Mouse (Mus musculus) limb, embryonic 10.5 days (tissue): Measurements from ENCODE around the gene Prkca. TPM values are rescaled to one million over a fixed set of nuclear protein-coding genes. Genes with fewer than 3 reads are reported as not detected.
A peak's percentile ranks its signal among the peaks of the same experiment; 100 is the strongest.

Experiments used
- DNase-seq: peaks from one replicate; pipeline ENCODE4 v3.0.0-alpha.2; 2017; ENCODE audit warnings: low spot score
- H3K27ac ChIP-seq: fragments of 300-500 bp; sonication (generic); 2 replicates; pipeline ENCODE4 v1.5.1; 2016; ENCODE audit warnings: mild to moderate bottlenecking
- H3K27me3 ChIP-seq: fragments of 300-500 bp; sonication (generic); 2 replicates; pipeline ENCODE4 v1.6.1; 2016; ENCODE audit warnings: low read depth, mild to moderate bottlenecking; ENCODE audit not compliant: poor library complexity, severe bottlenecking
- H3K36me3 ChIP-seq: fragments of 300-500 bp; sonication (generic); 2 replicates; pipeline ENCODE4 v1.6.1; 2016; ENCODE audit warnings: mild to moderate bottlenecking, moderate library complexity
- H3K4me1 ChIP-seq: fragments of 300-500 bp; sonication (generic); 2 replicates; pipeline ENCODE4 v1.6.1; 2016
- H3K4me3 ChIP-seq: fragments of 300-500 bp; sonication (generic); 2 replicates; pipeline ENCODE4 v1.5.1; 2016; ENCODE audit warnings: mild to moderate bottlenecking, moderate library complexity
- H3K9me3 ChIP-seq: fragments of 300-500 bp; sonication (generic); replicated peaks from 2 replicates; pipeline ENCODE4 v1.6.1; 2016; ENCODE audit warnings: mild to moderate bottlenecking
- whole genome bisulfite sequencing: fragments of 180-500 bp; shearing (Covaris S2); methylation state at CpG from one replicate; pipeline ENCODE4 v1.1.7; 2016; 5-methylcytosine and 5-hydroxymethylcytosine counted together
- polyA plus RNA-seq: library from polyadenylated mRNA; unstranded; fragments of >200 nt; fragmentation: Nextera tagmentation; extraction: Ambion mirVana; gene quantifications from 2 replicates; pipeline ENCODE4 v1.2.1, GENCODE M21; 2016

Gene Prkca
- 2.5 and 3.7 TPM in 2 replicates for polyA plus RNA-seq

DNA sequence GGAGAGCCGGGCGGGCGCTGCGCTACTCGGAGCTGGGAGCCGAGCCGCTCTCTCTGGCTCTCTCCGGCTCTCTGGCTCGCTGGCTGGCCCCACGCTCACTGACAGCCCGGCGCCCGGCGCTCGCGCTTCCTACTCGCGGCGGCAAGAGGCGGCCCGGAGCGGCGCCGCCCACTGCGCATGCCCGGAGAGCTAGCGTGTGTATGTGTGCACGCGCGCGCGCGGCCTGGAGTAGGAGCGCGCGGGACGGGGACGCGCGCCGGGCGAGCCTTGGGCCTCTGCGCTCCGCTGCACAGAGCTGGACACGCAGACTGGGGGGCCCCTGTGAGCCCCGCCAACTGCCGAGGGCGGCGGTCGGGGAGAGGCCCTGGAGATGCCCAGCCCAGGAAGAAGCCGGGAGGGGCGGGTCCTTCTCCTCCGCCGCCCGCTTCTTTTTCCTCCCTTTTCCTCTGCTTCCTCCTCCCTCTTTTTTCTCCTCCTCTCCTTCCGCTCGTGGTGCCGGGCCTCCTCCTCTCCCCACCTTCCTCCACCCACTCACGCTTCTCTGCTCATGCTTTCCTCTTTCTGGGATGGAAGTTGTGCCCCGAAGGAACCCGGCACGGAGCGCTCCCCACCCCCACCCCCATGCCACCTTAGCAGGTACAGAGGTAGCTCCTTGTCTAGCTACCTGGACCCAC is at the start of gene Prkca:
Gene Prkca, minus strand, starts transcription at position 140 of the 674 bp plus-strand sequence.
- peaks cover 20% of the 10 kb centered on the region for H3K4me1 ChIP-seq
- no peaks in the 10 kb centered on the region for H3K36me3 ChIP-seq
- peak within 1 kb of the TSS; percentile 93 for H3K27ac ChIP-seq
- H3K4me3 ChIP-seq = peak within 1 kb of the TSS; percentile 83
- no peaks in the 10 kb centered on the region for H3K9me3 ChIP-seq
- peak; percentile 95 for DNase-seq
- peaks cover 53% of the 10 kb centered on the region for H3K27me3 ChIP-seq
- under 1% methylated on average over 62 of the region's 63 CpGs for WGBS

DNA sequence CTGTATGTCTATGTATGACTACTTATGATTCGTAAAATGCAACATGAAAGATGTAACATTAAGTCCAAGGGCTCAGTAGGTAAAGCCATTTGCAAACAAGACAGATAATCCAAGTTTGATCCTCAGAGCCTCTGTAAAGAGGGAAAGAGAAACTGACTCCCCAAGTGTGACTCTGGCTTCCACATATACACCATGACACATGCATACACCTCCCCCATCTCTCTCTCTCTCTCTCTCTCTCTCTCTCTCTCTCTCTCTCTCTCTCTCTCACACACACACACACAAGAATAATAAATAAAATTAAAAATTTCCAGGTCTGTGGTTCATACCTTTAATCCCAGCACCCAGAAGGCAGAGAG is 41.9 kb upstream of the Prkca start:
- H3K27ac ChIP-seq = no peak overlapping the region
- H3K4me3 ChIP-seq = no peak overlapping the region
- no peaks in the 10 kb centered on the region for H3K36me3 ChIP-seq
- H3K4me1 ChIP-seq = no peaks in the 10 kb centered on the region
- WGBS = 93% methylated on average over 1 of the region's 1 CpGs
- no peaks in the 10 kb centered on the region for H3K9me3 ChIP-seq
- no peak for DNase-seq
- H3K27me3 ChIP-seq = no peaks in the 10 kb centered on the region

- Histone ChIP-seq H3K27me3 (no peaks in the 10 kb centered on the region), H3K4me1 (no peaks in the 10 kb centered on the region), H3K9me3 (no peaks in the 10 kb centered on the region), H3K4me3 (no peak overlapping the region), H3K27ac (no peak overlapping the region), H3K36me3 (no peaks in the 10 kb centered on the region)
- DNase-seq = no peak
- 81% methylated on average over 4 of the region's 4 CpGs for WGBS
These were observed 41.4 kb upstream of the Prkca start for GRCm38 (mm10) chr11:108384920-108385665.

DNA sequence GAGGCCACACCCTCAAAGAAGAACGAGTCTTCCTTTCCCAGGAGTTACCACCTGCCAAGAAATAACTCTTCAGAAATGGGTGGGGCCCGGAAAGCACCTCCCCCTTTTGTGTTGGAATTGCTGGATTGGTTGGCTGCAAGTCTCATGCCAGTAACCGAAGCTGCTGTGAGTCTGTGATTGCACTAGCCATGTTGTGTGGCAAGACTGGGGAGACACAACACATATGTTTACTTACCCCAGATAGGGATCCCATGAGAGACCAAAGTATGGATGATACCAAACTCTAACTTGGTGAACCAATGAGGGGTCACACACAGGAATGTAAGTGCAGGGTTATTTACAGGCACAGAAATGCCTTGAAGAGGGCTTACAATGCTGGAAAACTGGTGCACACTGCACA is 38.9 kb upstream of the Prkca start:
- H3K36me3 ChIP-seq = no peaks in the 10 kb centered on the region
- 78% methylated on average over 3 of the region's 3 CpGs for WGBS
- no peak for DNase-seq
- H3K4me1 ChIP-seq = no peaks in the 10 kb centered on the region
- H3K27ac ChIP-seq = no peak overlapping the region
- H3K4me3 ChIP-seq = no peak overlapping the region
- no peaks in the 10 kb centered on the region for H3K27me3 ChIP-seq
- no peaks in the 10 kb centered on the region for H3K9me3 ChIP-seq

DNA sequence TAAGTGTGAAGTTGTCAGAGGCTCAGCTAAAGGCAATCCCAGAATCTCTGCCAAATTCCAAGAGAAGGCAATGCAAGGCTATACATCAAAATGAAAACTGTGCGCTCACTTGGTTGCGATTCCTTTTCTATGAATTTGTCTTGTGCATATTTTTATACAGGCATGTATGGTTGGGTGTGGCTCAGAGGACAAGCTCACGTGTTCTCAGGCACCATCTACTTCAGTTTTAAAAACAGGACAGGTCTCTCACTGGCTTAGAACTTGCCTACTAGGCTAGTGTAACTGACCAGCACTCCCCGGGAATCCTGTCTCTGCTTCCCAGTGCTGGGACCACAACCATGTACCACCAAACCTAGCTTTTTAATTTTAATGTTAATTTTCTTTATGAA is 34.6 kb upstream of the Prkca start:
- no peak for DNase-seq
- no peak overlapping the region for H3K4me3 ChIP-seq
- H3K27me3 ChIP-seq = no peaks in the 10 kb centered on the region
- no peaks in the 10 kb centered on the region for H3K36me3 ChIP-seq
- no peaks in the 10 kb centered on the region for H3K9me3 ChIP-seq
- H3K4me1 ChIP-seq = no peaks in the 10 kb centered on the region
- no peak overlapping the region for H3K27ac ChIP-seq
- WGBS = 83% methylated on average over 4 of the region's 4 CpGs

DNA sequence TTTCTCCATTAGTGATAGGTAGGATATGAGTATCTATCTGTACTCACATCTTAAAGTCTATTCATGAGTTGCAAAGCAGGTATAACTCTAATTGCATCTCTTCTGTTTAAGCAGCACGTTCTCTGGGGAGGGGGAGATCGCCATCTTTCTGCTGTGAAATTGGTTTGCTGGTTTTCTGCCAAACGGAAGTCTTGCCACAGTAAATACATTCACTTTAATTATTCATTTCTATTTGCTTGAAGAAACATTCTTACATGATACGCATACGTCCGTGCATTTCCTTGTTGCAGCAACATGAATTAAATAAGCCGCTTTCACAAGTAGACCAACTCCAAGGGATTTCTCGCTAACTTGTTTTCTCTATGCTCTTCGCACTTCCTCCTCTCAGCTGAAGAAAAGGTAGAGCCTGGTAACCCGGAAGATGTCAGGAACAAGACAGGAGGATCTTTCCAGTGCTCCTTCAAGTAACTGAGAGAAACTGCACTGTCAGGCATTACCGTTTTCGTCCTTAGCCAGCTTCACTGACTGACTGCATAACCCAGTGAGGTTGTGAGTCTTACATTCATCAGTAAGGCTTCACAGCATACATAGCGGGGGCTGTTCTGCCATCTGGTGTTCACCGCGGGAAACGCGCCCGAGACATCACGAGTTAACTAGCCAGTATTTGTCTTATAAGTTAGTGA is 34.1 kb upstream of the Prkca start:
- Histone ChIP-seq H3K27ac (no peak overlapping the region), H3K4me3 (no peak overlapping the region), H3K4me1 (no peaks in the 10 kb centered on the region), H3K9me3 (no peaks in the 10 kb centered on the region), H3K27me3 (no peaks in the 10 kb centered on the region), H3K36me3 (no peaks in the 10 kb centered on the region)
- DNase-seq = peak; percentile 87
- WGBS = 47% methylated on average over 19 of the region's 19 CpGs

- H3K27me3 ChIP-seq = no peaks in the 10 kb centered on the region
These were observed 33.1 kb upstream of the Prkca start for GRCm38 (mm10) chr11:108376815-108377214.

DNA sequence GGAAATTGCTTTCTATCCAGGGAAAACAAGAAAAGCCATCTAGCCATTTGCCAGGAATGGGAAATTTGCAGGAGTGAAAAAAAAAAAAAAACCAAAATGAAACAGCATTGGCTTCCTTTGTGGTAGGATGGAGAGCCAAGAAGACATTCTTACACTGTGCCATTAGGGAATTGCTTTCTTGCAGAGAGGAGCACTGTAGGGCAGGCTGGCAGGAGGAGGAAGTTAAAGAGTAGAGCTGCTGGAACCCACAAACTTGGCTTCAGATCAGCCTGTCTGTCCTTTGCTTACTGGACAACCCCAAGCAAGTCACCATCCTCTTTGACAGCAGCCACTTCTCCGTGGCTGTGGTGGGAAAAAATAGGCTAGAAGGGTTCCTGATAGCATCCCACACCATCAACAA is 23.3 kb upstream of the Prkca start:
- H3K27ac ChIP-seq = no peak overlapping the region
- no peaks in the 10 kb centered on the region for H3K4me1 ChIP-seq
- H3K4me3 ChIP-seq = no peak overlapping the region
- H3K27me3 ChIP-seq = no peaks in the 10 kb centered on the region
- DNase-seq = no peak
- no peaks in the 10 kb centered on the region for H3K9me3 ChIP-seq
- WGBS = 75% methylated on average over 1 of the region's 1 CpGs
- H3K36me3 ChIP-seq = no peaks in the 10 kb centered on the region

More at GRCm38 (mm10) chr11:108376815-108377214, 33.1 kb upstream of the Prkca start:
- Histone ChIP-seq H3K9me3 (no peaks in the 10 kb centered on the region), H3K4me3 (no peak overlapping the region), H3K36me3 (no peaks in the 10 kb centered on the region), H3K4me1 (no peaks in the 10 kb centered on the region), H3K27ac (no peak overlapping the region)
- WGBS = 91% methylated on average over 7 of the region's 7 CpGs
- DNase-seq = no peak

- no peak for DNase-seq
- Histone ChIP-seq H3K4me3 (no peak overlapping the region), H3K36me3 (no peaks in the 10 kb centered on the region), H3K27me3 (no peaks in the 10 kb centered on the region), H3K4me1 (no peaks in the 10 kb centered on the region), H3K27ac (no peak overlapping the region), H3K9me3 (no peaks in the 10 kb centered on the region)
- WGBS = 75% methylated on average over 7 of the region's 7 CpGs
These were observed 21.9 kb upstream of the Prkca start for GRCm38 (mm10) chr11:108365600-108365999.

- Histone ChIP-seq H3K27me3 (no peaks in the 10 kb centered on the region), H3K4me3 (no peak overlapping the region), H3K9me3 (no peaks in the 10 kb centered on the region), H3K36me3 (no peaks in the 10 kb centered on the region), H3K4me1 (0 out of 2 replicates have a peak, but pooled peaks cover 4% of the 10 kb centered on the region), H3K27ac (no peak overlapping the region)
- WGBS = 69% methylated on average over 7 of the region's 7 CpGs
- DNase-seq = no peak
These were observed 21.3 kb upstream of the Prkca start for GRCm38 (mm10) chr11:108364945-108365589.

DNA sequence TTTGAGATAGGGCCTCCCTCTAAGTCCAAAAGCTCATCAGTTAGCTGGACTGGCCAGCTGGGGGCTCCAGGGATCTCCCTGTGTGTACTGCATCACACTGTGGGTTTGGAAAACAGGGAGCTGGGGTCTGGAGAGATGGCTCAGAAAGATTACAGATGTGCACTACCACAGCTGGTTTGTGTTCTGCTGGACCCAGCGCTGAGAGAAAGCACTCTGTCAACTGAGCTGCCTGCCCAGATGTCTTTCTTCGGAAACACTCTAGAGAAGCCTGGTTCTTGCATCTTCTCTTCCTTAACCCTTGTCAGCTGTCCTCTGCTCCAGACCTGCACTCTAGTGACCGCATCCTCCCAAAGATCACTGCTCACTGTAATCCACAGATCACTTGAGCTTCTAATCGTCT is 20.3 kb upstream of the Prkca start:
- DNase-seq = no peak
- H3K27ac ChIP-seq = no peak overlapping the region
- 70% methylated on average over 4 of the region's 4 CpGs for WGBS

DNA sequence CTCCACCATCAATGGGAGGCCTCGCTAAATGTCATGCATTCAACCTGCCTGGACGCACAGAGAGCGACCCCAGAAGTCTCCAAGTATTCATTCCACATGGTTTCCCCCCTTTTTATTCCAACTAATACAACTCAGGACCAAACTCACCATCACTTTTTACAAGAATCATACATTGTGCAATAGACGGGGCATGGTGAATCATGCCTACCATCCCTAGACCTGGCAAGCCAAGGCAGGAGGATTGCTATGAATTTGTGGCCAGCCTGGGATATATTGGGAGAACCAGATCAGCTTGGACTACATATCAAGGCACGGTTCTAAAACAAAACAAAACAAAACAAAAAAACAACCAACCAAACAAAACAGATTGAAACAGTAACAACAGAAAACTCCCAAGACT is 19.2 kb upstream of the Prkca start:
- no peaks in the 10 kb centered on the region for H3K36me3 ChIP-seq
- H3K4me1 ChIP-seq = peaks cover 12% of the 10 kb centered on the region; the same call in 1 of the 2 replicates
- 89% methylated on average over 5 of the region's 5 CpGs for WGBS
- no peaks in the 10 kb centered on the region for H3K9me3 ChIP-seq
- no peaks in the 10 kb centered on the region for H3K27me3 ChIP-seq
- no peak for DNase-seq
- no peak overlapping the region for H3K4me3 ChIP-seq
- H3K27ac ChIP-seq = no peak overlapping the region

More for the DNA sequence above, 20.3 kb upstream of the Prkca start:
- peaks cover 9% of the 10 kb centered on the region; the same call in 1 of the 2 replicates for H3K4me1 ChIP-seq
- no peaks in the 10 kb centered on the region for H3K36me3 ChIP-seq
- H3K9me3 ChIP-seq = no peaks in the 10 kb centered on the region
- H3K27me3 ChIP-seq = no peaks in the 10 kb centered on the region
- no peak overlapping the region for H3K4me3 ChIP-seq
